Mouse (Mus musculus) ES-Bruce4 (cell line): ENCODE data around the gene Mlxip.

Experiments used
- EP300 ChIP-seq: IDR thresholded peaks from 2 replicates; pipeline ENCODE4 v1.6.1; 2011; ENCODE audit warnings: low read depth, low read length; ENCODE audit not compliant: insufficient read depth
- POLR2A ChIP-seq: IDR thresholded peaks from one replicate; pipeline ENCODE4 v1.8.1; 2011; ENCODE audit warnings: low read length; ENCODE audit not compliant: insufficient read depth

GRCm38 (mm10) chr5:123362911-123363310, 31.7 kb upstream of the Mlxip start:
- no peak for TF ChIP-seq POLR2A
- no peak for TF ChIP-seq EP300
